Mouse (Mus musculus): ENCODE data around the gene Gnas.

Gnas gene

DNA sequence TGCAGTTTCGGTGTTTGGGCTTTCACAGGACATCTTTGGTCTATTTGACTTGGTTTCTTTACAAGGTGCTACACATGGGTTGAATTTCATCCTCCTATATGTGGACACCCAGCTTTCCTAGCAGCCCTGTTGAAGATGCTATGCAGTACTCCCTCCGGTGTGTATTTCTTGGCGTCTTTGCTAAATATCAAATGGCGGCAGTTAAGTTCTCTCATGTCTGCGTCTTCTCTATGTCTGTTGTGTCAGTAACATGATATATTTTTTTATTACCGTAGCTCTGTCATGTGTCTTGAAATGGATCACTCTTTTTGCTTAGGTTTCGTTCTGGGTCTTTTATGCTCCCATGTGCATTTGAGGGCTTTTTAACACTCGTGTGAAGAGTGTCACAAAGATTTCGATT lies 96.9 kb downstream of the Gnas start:
- no peak for DNase-seq (ENCODE audit: low read depth)

DNA sequence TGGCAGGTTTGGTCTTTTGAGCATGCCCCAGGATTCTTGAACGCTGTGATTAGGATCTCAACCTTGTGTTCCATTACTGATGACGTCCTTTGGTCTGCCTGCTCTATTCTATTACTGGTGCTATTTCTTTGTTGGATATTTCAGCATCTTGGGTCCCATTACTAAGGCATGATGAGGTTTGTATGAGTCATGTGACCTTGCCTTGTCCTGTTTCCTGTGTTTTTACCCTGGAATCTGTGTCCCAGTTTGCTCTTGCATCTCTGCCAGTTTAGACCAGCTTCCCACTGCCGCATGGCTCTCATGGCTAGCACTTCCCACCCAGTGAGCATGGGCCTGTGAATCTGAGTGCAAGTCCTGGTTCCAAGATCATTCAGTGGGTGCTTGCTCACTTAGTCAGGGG lies 107.8 kb downstream of the Gnas start:
- no peak for DNase-seq (ENCODE audit: low read depth)

DNA sequence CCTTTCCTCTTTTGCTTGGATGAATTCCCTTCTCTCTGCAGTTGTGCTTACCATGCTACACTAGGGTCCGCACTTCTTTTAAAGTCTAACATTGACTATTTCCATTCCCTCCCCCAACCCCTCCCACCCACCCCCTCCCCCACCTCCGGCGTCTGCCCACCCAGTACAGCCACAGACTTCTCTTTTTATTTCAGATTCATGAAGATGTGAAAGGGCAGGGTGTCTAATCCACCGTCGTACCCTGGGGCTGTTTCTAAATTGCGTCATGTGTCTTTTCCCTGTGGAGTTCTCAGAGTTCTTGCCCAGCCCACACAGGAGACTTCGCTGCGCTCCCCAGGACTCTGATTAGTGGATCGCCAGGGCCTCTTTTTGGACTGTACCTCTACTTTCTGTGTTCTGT lies 108.4 kb downstream of the Gnas start:
- DNase-seq (ENCODE audit: low read depth), result no peak

DNA sequence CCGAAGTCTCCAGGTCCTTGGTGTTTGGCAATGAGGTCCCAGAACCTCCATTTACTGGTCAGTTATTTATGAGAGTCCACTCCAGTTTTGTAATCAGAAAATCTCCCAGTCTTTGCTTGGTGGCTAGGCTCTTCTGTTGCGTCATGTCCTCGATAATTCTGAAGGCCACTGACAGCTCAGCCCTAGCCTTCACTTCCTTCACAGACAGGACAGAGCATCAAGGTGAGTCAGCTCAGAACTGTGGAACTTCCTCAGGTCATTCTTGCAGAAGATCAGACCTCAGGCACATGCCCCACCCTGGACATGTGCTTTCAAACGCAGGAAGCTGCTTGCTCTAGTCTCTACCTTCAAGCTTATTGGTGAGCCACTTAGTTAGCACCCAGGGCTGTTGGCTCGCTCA lies 109.3 kb downstream of the Gnas start:
- no peak for DNase-seq (ENCODE audit: low read depth)

Data from fibroblast of lung, adult 2 months (primary cell).